Comparison of ENCODE assay signal across 9 mouse cellular contexts in genomic region chr1:74030285-74030684, GRCm38 (mm10).
DNase-seq lines count a peak whose midpoint lies in the region; ATAC-seq lines count a peak whose summit lies in the region.
"Had no signal": no experiment of that assay in that cellular context is flagged by ENCODE, and none has a peak within 500 bp of the region (broad histone marks: within the 10 kb centered on the region; RNA-seq: fewer than 3 reads in every experiment).

No protein-coding gene starts in this region.

- no peak for DNase-seq in heart, embryonic 10.5 days (ENCODE audit: low spot score)
- no peak for DNase-seq in heart, postnatal 25 days (ENCODE audit: low spot score)
- peak; percentile 53 for DNase-seq in kidney, adult 9 months
- DNase-seq in kidney, adult 18-20 months, result no peak
- DNase-seq in embryonic facial prominence, embryonic 10.5 days (ENCODE audit: low spot score), result no peak
- no peak for DNase-seq in limb, embryonic 11.5 days (ENCODE audit: low spot score)
- no peak for DNase-seq in urinary bladder, postnatal 14 days (ENCODE audit: low spot score)
- DNase-seq: layer of hippocampus, postnatal 36 days had no signal

- no peak for ATAC-seq in limb, embryonic 11.5 days (ENCODE audit: insufficient number of reproducible peaks, low FRiP score, low TSS enrichment, low read depth)
- no peak for ATAC-seq in megakaryocyte-erythroid progenitor cell, adult 5-6 weeks (replicated peaks; ENCODE audit: low FRiP score, low TSS enrichment, poor library complexity, severe bottlenecking)

- H3K4me3 ChIP-seq in heart, embryonic 10.5 days, result no peak overlapping the region
- H3K4me3 ChIP-seq in embryonic facial prominence, embryonic 10.5 days, result no peak overlapping the region
- H3K4me3 ChIP-seq in limb, embryonic 11.5 days (ENCODE audit: low read depth, low read length), result no peak overlapping the region

- H3K27me3 ChIP-seq in heart, embryonic 10.5 days (ENCODE audit: insufficient read depth, poor library complexity, severe bottlenecking), result no peaks in the 10 kb centered on the region
- 0 out of 2 replicates have a peak, but pooled peaks cover 3% of the 10 kb centered on the region for H3K27me3 ChIP-seq in embryonic facial prominence, embryonic 10.5 days (replicated peaks; ENCODE audit: low read depth, poor library complexity, severe bottlenecking)
- H3K27me3 ChIP-seq in limb, embryonic 11.5 days (ENCODE audit: control insufficient read depth, insufficient read depth, low read length), result no peaks in the 10 kb centered on the region

- H3K9me3 ChIP-seq in heart, embryonic 10.5 days, result no peaks in the 10 kb centered on the region
- no peaks in the 10 kb centered on the region for H3K9me3 ChIP-seq in embryonic facial prominence, embryonic 10.5 days
- no peaks in the 10 kb centered on the region for H3K9me3 ChIP-seq in limb, embryonic 11.5 days (ENCODE audit: control insufficient read depth, low read length)

- peaks cover 97% of the 10 kb centered on the region for H3K4me1 ChIP-seq in heart, embryonic 10.5 days
- peaks cover 100% of the 10 kb centered on the region for H3K4me1 ChIP-seq in embryonic facial prominence, embryonic 10.5 days
- peaks cover 88% of the 10 kb centered on the region for H3K4me1 ChIP-seq in limb, embryonic 11.5 days (ENCODE audit: control insufficient read depth, insufficient read depth, low read length)

- H3K36me3 ChIP-seq in heart, embryonic 10.5 days, result no peaks in the 10 kb centered on the region
- no peaks in the 10 kb centered on the region for H3K36me3 ChIP-seq in embryonic facial prominence, embryonic 10.5 days (replicated peaks)
- H3K36me3 ChIP-seq in limb, embryonic 11.5 days (ENCODE audit: control insufficient read depth, insufficient read depth, low read length), result no peaks in the 10 kb centered on the region

- no peak overlapping the region for H3K4me2 ChIP-seq in limb, embryonic 11.5 days (ENCODE audit: low read depth, severe bottlenecking)

- peak overlapping the region; percentile 89 for H3K27ac ChIP-seq in heart, embryonic 10.5 days
- H3K27ac ChIP-seq in embryonic facial prominence, embryonic 10.5 days (replicated peaks), result peak overlapping the region; percentile 85
- peak overlapping the region; percentile 81 for H3K27ac ChIP-seq in limb, embryonic 11.5 days (replicated peaks; ENCODE audit: low read depth, low read length)

- 76% methylated on average over 1 of the region's 1 CpGs for WGBS in heart, embryonic 10.5 days
- WGBS in embryonic facial prominence, embryonic 10.5 days, result 85% methylated on average over 1 of the region's 1 CpGs
- WGBS in limb, embryonic 11.5 days, result 80% methylated on average over 1 of the region's 1 CpGs

- intact Hi-C loops in heart, postnatal 25 days (cut with DNase I), result loop anchor here (2.0 kb wide), 1 partner anchor 29 kb away; no protein-coding TSS in a partner anchor

- H3K9ac ChIP-seq in limb, embryonic 11.5 days (ENCODE audit: low read length), result no peak overlapping the region
